12 mouse cellular contexts compared by ENCODE assay signal in the genomic region with DNA sequence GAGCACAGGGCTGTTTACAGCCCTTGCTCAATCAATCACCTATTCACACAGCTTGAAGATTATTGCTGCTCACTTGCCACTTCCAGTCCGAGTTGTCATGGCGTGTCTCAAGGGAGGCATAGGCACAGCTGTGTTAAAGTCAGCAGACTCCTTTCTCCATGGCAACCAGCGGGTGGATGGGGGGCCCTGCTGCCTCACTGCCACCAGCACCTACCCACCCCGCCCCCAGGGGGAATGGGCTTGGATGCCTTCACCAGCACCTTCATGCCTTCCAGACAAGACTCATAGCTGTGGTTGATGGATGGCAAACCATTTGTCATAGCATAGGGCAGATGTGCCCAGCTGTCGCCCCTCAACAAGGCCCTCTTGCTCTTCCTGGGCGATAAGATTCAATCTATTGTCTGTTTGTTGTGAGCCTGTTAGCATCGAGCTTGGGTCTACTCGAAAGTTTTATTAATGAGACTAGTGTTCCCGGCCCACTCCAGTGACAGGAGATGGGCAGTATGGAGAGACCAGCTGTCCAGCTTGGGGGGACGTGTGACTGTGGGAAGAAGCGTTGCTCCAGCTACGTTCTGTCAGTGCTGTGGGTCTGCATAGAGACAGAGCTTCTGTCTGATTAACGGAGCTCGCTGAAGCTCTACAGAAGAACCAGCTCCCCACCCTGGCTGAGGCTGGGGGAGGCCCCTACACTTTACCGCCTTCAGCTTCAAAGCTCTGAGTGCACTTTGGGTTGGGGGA.
DNase-seq lines count a peak whose midpoint lies in the region; ATAC-seq lines count a peak whose summit lies in the region.
"Had no signal": no experiment of that assay in that cellular context is flagged by ENCODE, and none has a peak within 500 bp of the region (broad histone marks: within the 10 kb centered on the region; RNA-seq: fewer than 3 reads in every experiment).

No protein-coding gene starts in this region.

- no peaks in the 10 kb centered on the region for H3K27me3 ChIP-seq in intestine, embryonic 14.5 days (replicated peaks; ENCODE audit: control insufficient read depth, insufficient read depth, low read length)
- no peaks in the 10 kb centered on the region for H3K27me3 ChIP-seq in intestine, embryonic 16.5 days (replicated peaks; ENCODE audit: control insufficient read depth, insufficient read depth, low read length)
- no peaks in the 10 kb centered on the region for H3K27me3 ChIP-seq in midbrain, embryonic 12.5 days

- peak; percentile 55 for DNase-seq in intestine, embryonic 14.5 days (ENCODE audit: low spot score)
- DNase-seq in right cerebral cortex, postnatal 4 days = peak; percentile 12
- DNase-seq in right cerebral cortex, adult 18-20 months = no peak
- DNase-seq in heart, postnatal 14 days = no peak
- DNase-seq in cerebellum, adult 11 months = no peak
- DNase-seq: adrenal gland, postnatal 25 days; gastrocnemius, adult 2 months; heart, postnatal 36 days; liver, postnatal 0 days had no signal

- H3K4me1 ChIP-seq in intestine, embryonic 14.5 days (replicated peaks; ENCODE audit: control insufficient read depth, insufficient read depth, low read length) = peaks cover 13% of the 10 kb centered on the region; the same call in 1 of the 2 replicates
- H3K4me1 ChIP-seq in intestine, embryonic 16.5 days (ENCODE audit: control insufficient read depth, insufficient read depth, low read length) = peaks cover 9% of the 10 kb centered on the region; the same call in 1 of the 2 replicates
- peaks cover 18% of the 10 kb centered on the region for H3K4me1 ChIP-seq in midbrain, embryonic 12.5 days

- 0 out of 2 replicates have a peak overlapping the region, but pooled peaks have one; percentile 0 for H3K4me2 ChIP-seq in intestine, embryonic 14.5 days (ENCODE audit: low read length)
- no peak overlapping the region for H3K4me2 ChIP-seq in intestine, embryonic 16.5 days (ENCODE audit: low read depth, low read length)
- no peak overlapping the region for H3K4me2 ChIP-seq in midbrain, embryonic 12.5 days (replicated peaks)

- WGBS in intestine, embryonic 14.5 days = 26% methylated on average over 15 of the region's 15 CpGs
- WGBS in intestine, embryonic 16.5 days = 30% methylated on average over 15 of the region's 15 CpGs
- WGBS in midbrain, embryonic 12.5 days = 63% methylated on average over 15 of the region's 15 CpGs

- no peaks in the 10 kb centered on the region for H3K9me3 ChIP-seq in intestine, embryonic 14.5 days (ENCODE audit: control insufficient read depth, low read length)
- no peaks in the 10 kb centered on the region for H3K9me3 ChIP-seq in intestine, embryonic 16.5 days (ENCODE audit: control insufficient read depth, low read length)
- H3K9me3 ChIP-seq in midbrain, embryonic 12.5 days = no peaks in the 10 kb centered on the region

- no peaks in the 10 kb centered on the region for H3K36me3 ChIP-seq in intestine, embryonic 14.5 days (ENCODE audit: control insufficient read depth, insufficient read depth, low read length)
- H3K36me3 ChIP-seq in intestine, embryonic 16.5 days (ENCODE audit: control insufficient read depth, insufficient read depth, low read length) = no peaks in the 10 kb centered on the region
- no peaks in the 10 kb centered on the region for H3K36me3 ChIP-seq in midbrain, embryonic 12.5 days

- intact Hi-C loops in heart, postnatal 14 days (cut with DNase I) = no loop called here

- peak; percentile 48; the same call in 1 of the 2 replicates for ATAC-seq in intestine, embryonic 14.5 days (replicated peaks; ENCODE audit: low FRiP score, low TSS enrichment, low read depth)
- ATAC-seq in intestine, embryonic 16.5 days = no peak; the same call in 1 of the 2 replicates
- no peak; the same call in 1 of the 2 replicates for ATAC-seq in midbrain, embryonic 12.5 days (ENCODE audit: low FRiP score, low read depth)
- no peak for ATAC-seq in granulocyte monocyte progenitor cell, adult 5-6 weeks (replicated peaks; ENCODE audit: poor library complexity, severe bottlenecking)
- ATAC-seq: liver, postnatal 0 days had no signal

- H3K27ac ChIP-seq in intestine, embryonic 14.5 days (ENCODE audit: low read depth) = no peak overlapping the region
- H3K27ac ChIP-seq in intestine, embryonic 16.5 days (ENCODE audit: low read length) = no peak overlapping the region
- peak overlapping the region; percentile 8; the same call in 1 of the 2 replicates for H3K27ac ChIP-seq in midbrain, embryonic 12.5 days (replicated peaks)
- H3K27ac ChIP-seq: gastrocnemius, adult 2 months had no signal

- H3K4me3 ChIP-seq in intestine, embryonic 14.5 days (ENCODE audit: low read depth, low read length) = no peak overlapping the region
- H3K4me3 ChIP-seq in intestine, embryonic 16.5 days (ENCODE audit: low read length) = no peak overlapping the region
- H3K4me3 ChIP-seq in midbrain, embryonic 12.5 days = no peak overlapping the region
- H3K4me3 ChIP-seq: gastrocnemius, adult 2 months had no signal

- H3K9ac ChIP-seq in intestine, embryonic 14.5 days (ENCODE audit: low read length) = no peak overlapping the region
- no peak overlapping the region for H3K9ac ChIP-seq in intestine, embryonic 16.5 days (ENCODE audit: low read depth, low read length)
- 0 out of 2 replicates have a peak overlapping the region, but pooled peaks have one; percentile 1 for H3K9ac ChIP-seq in midbrain, embryonic 12.5 days (replicated peaks)
- H3K9ac ChIP-seq: liver, postnatal 0 days had no signal

Comparison
In these comparisons a context has a peak if more than half of its experiments do, and no peak if none do; other contexts are left out.
1. DNase-seq: peak in intestine, embryonic 14.5 days (single experiment) and right cerebral cortex, postnatal 4 days (single experiment); none in right cerebral cortex, adult 18-20 months (single experiment), heart, postnatal 14 days (0 of 2) and cerebellum, adult 11 months (single experiment).